Mouse (Mus musculus): Measurements from ENCODE around the gene Cd300e. TPM values are rescaled to one million over a fixed set of nuclear protein-coding genes. Genes with fewer than 3 reads are reported as not detected.
A peak's percentile ranks its signal among the peaks of the same experiment; 100 is the strongest.

The Cd300e gene
- total RNA-seq, 2 experiments from 2014 or later = not detected

DNA sequence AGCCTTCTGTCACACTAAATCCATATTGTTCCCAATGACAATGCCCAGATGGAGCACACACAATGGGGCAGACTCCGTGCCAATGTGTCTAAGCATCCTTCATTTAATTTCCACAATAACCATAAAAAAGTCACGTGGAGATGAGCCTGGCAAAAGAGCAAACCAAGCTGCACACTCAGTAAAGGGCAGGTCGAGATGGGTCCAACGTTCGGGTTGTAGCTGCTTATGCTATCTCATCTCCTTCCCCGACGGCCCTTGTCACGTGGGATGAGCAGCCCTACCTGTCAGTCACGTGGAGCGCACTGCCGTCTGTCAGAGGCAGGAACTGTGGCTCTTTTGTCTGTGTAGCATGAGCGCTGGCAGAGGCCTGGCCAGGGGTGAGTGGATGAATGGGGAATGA, 22.6 kb upstream of the Cd300e start:
- DNase-seq (ENCODE audit: low spot score in 2 of 2) = no peak
- intact Hi-C loops (cut with DNase I) = loop anchor here (5.0 kb wide), 1 partner anchor 188 kb away; no protein-coding TSS in a partner anchor

DNA sequence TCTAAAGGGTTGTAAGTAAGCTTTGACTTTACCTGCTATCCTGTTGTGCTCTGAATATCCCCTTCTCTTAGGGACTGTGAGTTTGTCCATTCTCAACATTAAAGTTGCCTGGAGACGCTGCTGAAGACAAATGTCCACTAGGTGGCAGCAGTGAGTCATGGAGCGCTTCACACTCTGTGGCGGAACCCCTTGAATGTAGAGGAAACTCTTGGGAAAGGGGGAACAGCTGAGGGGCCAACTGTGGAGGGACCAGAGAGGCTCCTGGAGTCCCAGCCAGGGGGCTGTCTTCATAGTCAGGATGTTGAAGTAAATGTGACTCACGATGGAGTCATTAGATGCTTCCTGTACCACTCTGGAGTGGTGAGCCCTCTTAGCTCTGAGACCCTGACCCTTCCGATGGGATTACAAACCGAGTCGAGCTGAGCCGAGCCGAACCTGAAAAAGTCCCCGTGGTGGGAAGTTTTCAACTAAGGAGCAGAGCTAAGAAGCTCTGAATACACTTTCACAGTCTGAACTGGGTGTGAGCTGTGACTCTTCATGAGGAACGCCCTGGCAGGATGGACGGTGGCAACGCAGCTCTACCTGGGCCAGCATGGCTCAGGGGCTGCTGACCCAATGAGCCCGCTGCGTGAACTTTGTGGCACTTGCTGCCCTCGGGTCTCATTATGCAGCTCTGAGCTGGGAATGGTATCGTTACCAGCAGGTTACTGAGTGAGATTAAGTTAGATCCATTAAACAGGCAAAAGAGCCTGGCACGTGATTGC, 21.6 kb upstream of the Cd300e start:
- intact Hi-C loops (cut with DNase I) = loop anchor here (1.0 to 5.0 kb wide), 2 partner anchors 70 to 189 kb away; no protein-coding TSS in a partner anchor

DNA sequence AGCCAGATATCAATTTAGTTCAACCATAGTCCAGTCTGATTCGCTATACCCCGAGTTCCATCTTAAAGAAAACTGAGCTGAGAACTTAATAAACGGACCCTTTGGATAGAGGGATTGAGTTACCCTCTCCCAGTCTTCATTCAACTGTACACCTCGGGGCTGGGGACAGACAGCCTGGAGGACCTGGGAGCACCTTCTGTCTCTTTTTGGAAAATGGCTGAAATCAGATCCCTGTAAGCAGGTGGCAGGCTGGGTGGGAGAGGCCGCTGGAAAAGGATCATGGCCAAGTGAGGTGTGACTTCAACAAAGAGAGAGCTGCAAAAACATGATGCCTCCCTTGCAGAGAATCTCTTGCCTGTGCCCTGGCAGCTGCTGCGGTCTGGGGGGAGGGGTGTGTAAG, 20.2 kb upstream of the Cd300e start:
- DNase-seq (ENCODE audit: low spot score in 2 of 2) = no peak
- intact Hi-C loops (cut with DNase I) = loop anchor here (5.0 kb wide), 1 partner anchor 190 kb away; no protein-coding TSS in a partner anchor

More for the DNA sequence above, 21.6 kb upstream of the Cd300e start:
- DNase-seq (ENCODE audit: low spot score in 2 of 2) = peak; percentile 77 to 79

DNA sequence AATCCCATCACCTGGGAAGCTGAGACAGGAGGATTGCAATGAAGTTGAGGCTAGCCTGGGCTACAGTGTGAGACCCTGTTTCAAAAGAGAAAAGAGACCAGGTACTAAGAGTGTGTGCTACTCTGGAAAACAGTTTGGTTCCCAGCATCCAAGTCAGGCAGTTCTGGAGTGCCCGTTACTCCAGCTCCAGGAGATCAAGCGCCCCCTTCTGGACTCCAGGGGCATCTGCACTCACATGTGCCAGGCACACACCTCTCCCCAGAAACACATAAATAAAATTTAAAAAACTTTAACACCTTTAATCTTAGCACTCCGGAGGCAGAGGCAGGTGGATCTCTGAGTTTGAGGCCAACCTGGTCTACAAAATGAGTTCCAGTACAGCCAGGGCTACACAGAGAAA, 19.4 kb upstream of the Cd300e start:
- no peak for DNase-seq (ENCODE audit: low spot score in 2 of 2)
- intact Hi-C loops (cut with DNase I) = loop anchor here (2.0 to 5.0 kb wide), 2 partner anchors 101 to 191 kb away; no protein-coding TSS in a partner anchor

DNA sequence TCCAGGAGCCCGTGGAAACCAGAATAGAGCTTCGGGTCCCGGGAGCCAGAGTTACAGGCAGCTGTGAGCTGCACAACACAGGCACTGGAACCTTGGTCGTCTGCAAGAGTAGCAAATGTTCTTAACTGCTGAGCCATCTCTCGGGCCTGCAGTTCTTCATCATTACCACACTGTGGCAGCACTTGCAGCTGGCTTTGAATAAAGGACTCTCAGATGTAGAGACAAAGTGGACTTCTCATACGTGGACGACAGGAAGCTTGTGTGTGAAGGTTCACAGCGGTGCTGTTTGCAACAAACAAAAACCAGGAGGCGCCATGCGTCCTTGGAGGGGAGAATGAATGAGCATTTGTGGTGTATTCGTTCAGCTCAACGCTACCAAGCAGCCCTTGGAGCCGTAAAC, 18.9 kb upstream of the Cd300e start:
- intact Hi-C loops (cut with DNase I) = loop anchor here (2.0 to 5.0 kb wide), 2 partner anchors 102 to 191 kb away; no protein-coding TSS in a partner anchor
- DNase-seq (ENCODE audit: low spot score in 2 of 2) = peak; percentile 64 to 68

- intact Hi-C loops (cut with DNase I) = no loop called here
- DNase-seq (ENCODE audit: low spot score in 2 of 2) = no peak
Measured at GRCm38 (mm10) chr11:115078680-115079079, 16.7 kb upstream of the Cd300e start.

DNA sequence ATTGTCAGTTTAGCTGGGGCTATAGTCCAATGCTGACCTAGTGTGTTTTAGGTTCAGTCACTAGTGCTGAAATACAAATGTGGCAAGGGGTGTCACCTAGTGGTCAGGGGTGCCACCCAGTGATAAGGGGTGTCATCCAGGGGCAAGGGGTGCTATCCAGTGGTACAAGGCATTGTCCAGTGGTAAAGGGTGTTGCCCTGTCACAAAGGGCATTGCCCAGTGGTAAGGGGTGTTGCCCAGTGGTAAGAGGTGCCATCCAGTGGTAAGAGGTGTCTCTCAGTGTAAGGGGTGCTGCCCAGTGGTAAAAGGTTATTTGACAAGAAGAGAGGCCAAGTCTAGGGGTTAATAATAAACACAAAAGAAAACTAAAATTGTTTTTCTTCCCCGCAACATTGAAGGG, 15.5 kb upstream of the Cd300e start:
- DNase-seq (ENCODE audit: low spot score in 2 of 2) = no peak
- intact Hi-C loops (cut with DNase I) = no loop called here

DNA sequence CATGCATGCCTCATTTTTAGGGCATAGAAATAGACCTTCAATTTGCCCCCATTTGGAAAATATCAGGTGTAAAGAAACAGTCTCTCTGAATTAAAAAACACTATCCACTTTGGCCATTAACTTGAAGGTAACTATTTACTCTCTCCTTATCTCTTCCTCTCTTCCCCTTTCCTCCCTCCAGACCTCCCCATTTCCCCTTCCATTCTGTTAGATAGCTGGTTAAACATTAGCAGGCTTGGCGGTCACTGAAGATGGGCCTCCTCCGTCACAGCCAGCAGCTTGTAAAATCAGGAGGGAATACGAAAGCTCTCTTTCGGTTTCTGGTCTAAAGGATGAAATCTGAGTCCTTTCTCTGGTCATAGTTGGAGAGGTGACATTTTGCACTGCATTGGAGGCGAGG, 13.9 kb upstream of the Cd300e start:
- intact Hi-C loops (cut with DNase I) = no loop called here
- no peak for DNase-seq (ENCODE audit: low spot score in 2 of 2)

GRCm38 (mm10) chr11:115075407-115075806, 13.4 kb upstream of the Cd300e start:
- DNase-seq (ENCODE audit: low spot score in 2 of 2) = no peak
- intact Hi-C loops (cut with DNase I) = no loop called here

- DNase-seq (ENCODE audit: low spot score in 2 of 2) = peak in 1 of 2 experiments; percentile 55
Measured at GRCm38 (mm10) chr11:115073002-115073401, 11.0 kb upstream of the Cd300e start.

DNA sequence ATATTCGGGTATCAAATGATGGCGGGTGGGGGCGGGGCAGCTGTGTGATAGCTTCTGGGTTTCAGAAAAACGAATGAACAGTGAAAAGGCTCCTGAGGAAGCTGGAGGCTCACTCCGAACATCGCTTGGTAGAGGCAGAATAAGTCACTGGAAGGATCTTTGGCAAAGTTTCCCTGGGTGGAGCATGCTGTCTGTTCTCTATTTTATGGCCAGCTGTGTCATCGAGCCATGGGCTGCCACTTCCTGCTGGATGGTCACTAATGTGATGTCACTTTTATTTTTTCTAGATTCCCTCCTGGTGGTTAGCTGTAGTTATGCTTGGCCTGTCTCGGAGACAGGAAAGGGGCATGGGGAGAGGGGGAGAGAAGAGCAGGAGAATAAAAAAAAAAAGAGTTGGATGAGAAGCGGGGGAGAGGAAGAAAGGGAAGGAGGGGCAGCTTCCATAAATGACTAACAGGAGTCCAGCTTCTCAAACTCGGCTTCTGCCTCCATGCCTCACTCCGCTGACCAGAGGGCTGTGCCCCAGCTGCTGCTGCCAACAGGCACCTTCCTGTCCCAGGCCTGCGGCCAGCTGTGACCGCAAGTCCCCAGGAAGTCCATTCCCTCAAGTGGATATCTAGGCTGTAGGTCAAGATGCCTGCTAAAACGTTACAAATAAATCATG, 9.8 kb upstream of the Cd300e start:
- intact Hi-C loops (cut with DNase I) = no loop called here
- DNase-seq (ENCODE audit: low spot score in 2 of 2) = peak in 1 of 2 experiments; percentile 8

More at GRCm38 (mm10) chr11:115073002-115073401, 11.0 kb upstream of the Cd300e start:
- intact Hi-C loops (cut with DNase I) = no loop called here

DNA sequence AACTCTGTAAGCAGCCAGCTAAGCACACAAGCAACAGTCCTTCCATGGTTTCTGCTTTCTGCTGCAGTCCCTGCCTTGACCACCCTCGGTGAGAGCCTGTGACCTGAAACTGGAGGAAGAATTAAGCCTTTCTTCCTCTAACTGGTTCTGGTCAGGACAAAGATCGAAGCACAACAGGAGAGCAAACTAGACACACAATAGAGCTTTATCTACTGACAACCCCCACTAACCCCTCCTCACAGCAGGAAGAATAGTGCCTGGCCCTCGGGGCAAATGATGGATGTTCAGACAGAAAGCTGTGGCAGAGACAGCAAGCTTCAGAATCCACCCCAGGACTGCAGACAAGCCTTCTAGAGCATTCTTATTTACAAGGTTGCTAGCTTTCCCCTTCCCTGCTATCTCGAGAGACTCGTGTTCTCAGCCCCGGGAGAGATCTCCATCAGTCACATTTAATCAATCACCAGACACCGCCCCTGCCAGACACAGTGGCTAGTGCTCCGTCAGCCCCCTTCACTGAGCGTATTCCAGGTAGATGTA, 9.1 kb upstream of the Cd300e start:
- intact Hi-C loops (cut with DNase I) = no loop called here
- DNase-seq (ENCODE audit: low spot score in 2 of 2) = no peak

DNA sequence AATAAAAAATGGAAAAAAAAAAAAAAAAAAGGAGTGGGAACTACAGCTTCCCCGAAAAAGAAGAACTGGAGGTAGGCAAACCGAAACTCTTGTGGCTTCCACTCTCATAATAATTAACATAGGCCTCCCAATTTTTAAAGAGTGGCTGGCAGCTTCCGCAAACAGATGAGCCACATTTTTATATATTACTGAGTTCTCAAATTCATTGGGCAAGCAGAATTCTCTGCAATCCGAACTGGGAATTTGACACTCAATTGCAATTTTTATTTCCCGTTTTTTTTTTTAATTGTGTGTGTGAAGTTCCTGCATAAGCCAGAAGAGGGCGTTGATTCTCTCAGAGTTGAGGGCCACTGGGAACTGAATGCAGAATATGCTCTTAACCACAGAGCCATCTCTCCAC, 4.8 kb upstream of the Cd300e start:
- intact Hi-C loops (cut with DNase I) = no loop called here
- no peak for DNase-seq (ENCODE audit: low spot score in 2 of 2)

- intact Hi-C loops (cut with DNase I) = loop anchor here (10.0 kb wide), 2 partner anchors 245 to 315 kb away; no protein-coding TSS in a partner anchor
- DNase-seq (ENCODE audit: low spot score in 2 of 2) = no peak
Measured at GRCm38 (mm10) chr11:115059797-115060196, 2.2 kb downstream of the Cd300e start.

DNA sequence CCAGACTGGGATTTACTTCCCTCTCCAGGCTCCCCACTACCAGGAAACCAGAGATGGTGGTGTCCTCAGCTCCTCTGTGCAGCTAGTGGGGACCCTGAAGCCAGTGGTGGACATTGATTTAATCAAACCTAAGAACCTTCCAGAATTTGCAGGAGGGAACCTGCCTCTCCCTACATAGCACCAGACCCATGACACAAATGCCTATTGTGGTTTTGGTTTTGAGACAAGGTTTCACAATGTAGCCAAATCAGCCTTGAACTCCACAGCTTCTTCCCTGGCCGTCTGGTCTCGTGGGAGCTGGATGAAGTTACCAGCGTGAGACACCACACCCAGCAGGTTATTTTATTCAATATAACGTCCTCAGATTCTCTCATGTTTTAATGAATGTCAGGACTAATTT, 3.3 kb downstream of the Cd300e start:
- intact Hi-C loops (cut with DNase I) = loop anchor here (10.0 kb wide), 2 partner anchors 244 to 314 kb away; no protein-coding TSS in a partner anchor
- DNase-seq (ENCODE audit: low spot score in 2 of 2) = no peak

DNA sequence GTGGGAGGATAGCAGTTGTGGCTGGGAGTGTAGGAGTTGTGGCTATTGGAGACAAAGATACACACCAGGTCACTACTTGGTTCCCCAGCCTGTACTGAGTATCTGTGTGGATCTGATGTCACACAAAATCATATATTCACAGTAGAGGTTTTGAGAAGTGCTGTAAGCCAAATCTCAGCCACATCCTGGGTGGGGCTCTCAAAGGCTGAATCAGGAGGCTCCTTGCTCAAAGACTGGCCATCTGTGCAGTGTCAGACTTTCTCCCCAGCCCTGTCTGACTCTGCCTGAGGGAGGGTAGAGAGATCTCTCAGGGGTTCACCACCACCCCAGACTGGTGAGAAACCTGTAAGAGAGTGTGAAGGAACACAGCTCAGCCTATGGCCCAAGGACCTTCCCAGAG, 7.4 kb downstream of the Cd300e start:
- no peak for DNase-seq (ENCODE audit: low spot score in 2 of 2)
- intact Hi-C loops (cut with DNase I) = loop anchor here (10.0 kb wide), 2 partner anchors 240 to 310 kb away; no protein-coding TSS in a partner anchor

GRCm38 (mm10) chr11:115052991-115053390, 9.0 kb downstream of the Cd300e start:
- no peak for DNase-seq (ENCODE audit: low spot score in 2 of 2)
- intact Hi-C loops (cut with DNase I) = loop anchor here (10.0 kb wide), 2 partner anchors 238 to 308 kb away; no protein-coding TSS in a partner anchor

GRCm38 (mm10) chr11:115052206-115052605, 9.8 kb downstream of the Cd300e start:
- intact Hi-C loops (cut with DNase I) = loop anchor here (10.0 kb wide), 2 partner anchors 237 to 307 kb away; no protein-coding TSS in a partner anchor
- no peak for DNase-seq (ENCODE audit: low spot score in 2 of 2)

DNA sequence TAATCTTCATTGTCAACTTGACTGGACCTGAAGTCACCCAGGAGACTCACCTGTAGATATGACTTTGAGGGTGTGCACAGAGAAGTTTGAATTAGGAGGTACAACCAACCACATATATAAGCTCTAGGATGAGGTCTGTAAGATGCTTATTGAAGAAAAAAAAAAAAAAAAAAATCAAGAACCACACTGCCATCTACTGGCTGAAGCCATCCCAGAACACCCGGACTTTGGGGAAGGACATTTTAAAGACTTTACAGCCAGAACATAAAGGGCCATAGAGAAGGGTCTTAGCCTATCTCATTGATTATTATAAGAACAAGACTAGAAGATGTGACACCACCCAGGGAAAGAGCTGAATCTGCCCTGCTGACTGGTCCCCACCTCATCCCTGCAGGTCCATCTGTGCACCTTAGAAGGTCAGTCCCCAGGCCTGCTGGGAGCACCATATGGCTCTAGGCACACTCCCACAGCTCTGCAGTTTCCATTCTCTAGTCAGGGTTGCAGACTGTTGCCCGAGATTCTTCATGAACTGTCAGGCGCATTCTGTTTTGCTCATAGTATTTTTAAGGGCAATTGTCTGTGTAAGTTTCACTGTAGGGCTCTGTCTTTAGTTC, 12.6 kb downstream of the Cd300e start:
- intact Hi-C loops (cut with DNase I) = loop anchor here (10.0 kb wide), 1 partner anchor 175 kb away; no protein-coding TSS in a partner anchor
- DNase-seq (ENCODE audit: low spot score in 2 of 2) = peak in 1 of 2 experiments; percentile 39
